Mouse (Mus musculus) ES-E14 (cell line): ENCODE data around the gene Cfap46.

Source experiments
- CHD2 ChIP-seq: IDR thresholded peaks from 2 replicates; pipeline ENCODE4 v1.6.1; 2014; ENCODE audit warnings: mild to moderate bottlenecking, low read depth, low read length, inconsistent platforms
- HCFC1 ChIP-seq: IDR thresholded peaks from 2 replicates; pipeline ENCODE4 v1.6.1; 2012; ENCODE audit warnings: low read length, inconsistent platforms, borderline replicate concordance; ENCODE audit not compliant: insufficient read depth
- MAFK ChIP-seq: IDR thresholded peaks from 2 replicates; pipeline ENCODE4 v1.6.1; 2014; ENCODE audit warnings: mild to moderate bottlenecking, low read depth, low read length, inconsistent platforms; ENCODE audit not compliant: insufficient read depth
- ZNF384 ChIP-seq: IDR thresholded peaks from 2 replicates; pipeline ENCODE4 v1.6.1; 2012; ENCODE audit warnings: low read depth, low read length, inconsistent platforms

GRCm38 (mm10) chr7:139576064-139576686, 107.4 kb downstream of the Cfap46 start:
- TF ChIP-seq MAFK (no peak), ZNF384 (no peak), CHD2 (no peak), HCFC1 (no peak)
